Mouse (Mus musculus): Measurements from ENCODE around the gene Pex10.

GRCm38 (mm10) chr4:155121222-155121621 is 54.4 kb downstream of the Pex10 start:
- TF ChIP-seq GATA1 (IDR thresholded peaks at IDR 0.05; ENCODE audit: borderline replicate concordance, low read length) (no peak), FLI1 (IDR thresholded peaks at IDR 0.05; ENCODE audit: low read length) (no peak)
